Mouse (Mus musculus) splenic B cell, adult 2 months (primary cell): ENCODE data around the gene Wdr1.
"Not testable (repeated sequence)": the region's sequence is repeated elsewhere in the genome, so short reads cannot be mapped to it uniquely, and the experiment has no call there.

ENCODE experiments used
- DNase-seq: peaks from one replicate; pipeline ENCODE4 v3.0.0-alpha.2; 2011; ENCODE audit warnings: low read depth, low spot score
- H3K27me3 ChIP-seq: 2 replicates; pipeline ENCODE4 v1.6.1; 2012; ENCODE audit warnings: mild to moderate bottlenecking, low read length, moderate library complexity, mixed read lengths; ENCODE audit not compliant: control insufficient read depth, poor library complexity, insufficient read depth, severe bottlenecking
- H3K36me3 ChIP-seq: 2 replicates; pipeline ENCODE4 v1.6.1; 2012; ENCODE audit warnings: mild to moderate bottlenecking, low read length, moderate library complexity, mixed read lengths; ENCODE audit not compliant: control insufficient read depth, poor library complexity, insufficient read depth, severe bottlenecking

Gene Wdr1

DNA sequence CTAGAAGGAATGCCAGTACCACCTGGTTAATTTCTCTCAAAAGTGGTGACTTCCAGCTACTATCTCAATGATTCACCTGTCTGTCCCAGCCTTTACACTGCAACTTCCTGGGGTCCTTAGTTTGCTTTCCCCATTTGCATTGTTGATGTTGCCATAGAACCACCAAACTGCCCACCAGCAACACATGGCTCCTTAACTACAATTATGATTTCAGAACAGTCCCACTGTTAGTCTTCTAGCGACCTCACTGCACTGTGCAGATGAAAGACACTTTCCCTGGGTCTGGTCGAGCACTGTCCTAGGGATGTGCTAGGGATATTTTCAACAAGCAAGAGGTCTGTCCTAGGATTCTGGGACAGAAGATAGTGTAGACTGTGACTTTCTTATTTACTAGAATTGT is at the start of gene Wdr1:
TSS of gene Wdr1 (minus strand) at position 101 of the 400 bp plus-strand sequence.
- no peaks in the 10 kb centered on the region for H3K27me3 ChIP-seq
- no peak for DNase-seq
- no peaks in the 10 kb centered on the region for H3K36me3 ChIP-seq

DNA sequence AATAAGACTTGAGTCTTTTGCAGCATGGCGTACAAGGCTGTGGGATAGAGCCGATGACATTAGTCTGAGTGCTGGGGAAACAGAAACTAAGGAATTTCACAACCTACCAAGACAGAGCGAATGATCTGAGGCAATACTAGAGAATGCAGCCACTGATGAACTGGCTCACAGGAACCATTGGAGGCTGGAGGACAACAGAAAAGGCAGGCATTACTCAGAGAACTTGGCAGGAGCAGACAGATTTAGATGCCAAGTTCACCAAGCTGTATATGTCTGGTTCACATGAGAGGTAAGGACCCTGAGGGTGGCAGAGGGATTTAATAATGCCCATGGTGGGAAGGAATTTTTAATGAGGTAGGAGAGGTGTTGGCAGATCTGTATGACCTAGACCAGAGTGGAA is 48.1 kb upstream of the Wdr1 start:
- H3K36me3 ChIP-seq, result no peaks in the 10 kb centered on the region
- DNase-seq, result no peak

DNA sequence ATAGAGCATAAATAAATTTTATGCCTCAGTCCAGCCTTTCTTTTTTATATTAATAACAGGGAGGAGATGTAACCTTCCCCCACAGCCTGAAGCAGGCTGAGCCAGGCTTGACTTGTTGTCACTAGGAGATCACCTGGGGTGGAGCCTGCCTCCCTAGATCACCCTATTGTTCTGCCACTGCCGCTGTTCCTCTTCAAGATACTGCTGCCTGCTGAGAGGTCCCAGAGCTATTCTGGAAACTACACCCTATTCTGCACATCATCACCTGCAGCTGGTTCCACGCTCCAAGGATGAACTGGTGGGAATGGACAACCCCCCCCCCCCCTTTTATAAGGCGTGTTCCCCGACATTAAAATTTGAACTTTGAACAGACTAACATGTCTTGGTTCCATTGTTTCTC is 45.2 kb upstream of the Wdr1 start:
- H3K27me3 ChIP-seq, H3K36me3 ChIP-seq, DNase-seq: not testable (repeated sequence)

More for the DNA sequence above, 48.1 kb upstream of the Wdr1 start:
- no peaks in the 10 kb centered on the region; the same call in 1 of the 2 replicates for H3K27me3 ChIP-seq

DNA sequence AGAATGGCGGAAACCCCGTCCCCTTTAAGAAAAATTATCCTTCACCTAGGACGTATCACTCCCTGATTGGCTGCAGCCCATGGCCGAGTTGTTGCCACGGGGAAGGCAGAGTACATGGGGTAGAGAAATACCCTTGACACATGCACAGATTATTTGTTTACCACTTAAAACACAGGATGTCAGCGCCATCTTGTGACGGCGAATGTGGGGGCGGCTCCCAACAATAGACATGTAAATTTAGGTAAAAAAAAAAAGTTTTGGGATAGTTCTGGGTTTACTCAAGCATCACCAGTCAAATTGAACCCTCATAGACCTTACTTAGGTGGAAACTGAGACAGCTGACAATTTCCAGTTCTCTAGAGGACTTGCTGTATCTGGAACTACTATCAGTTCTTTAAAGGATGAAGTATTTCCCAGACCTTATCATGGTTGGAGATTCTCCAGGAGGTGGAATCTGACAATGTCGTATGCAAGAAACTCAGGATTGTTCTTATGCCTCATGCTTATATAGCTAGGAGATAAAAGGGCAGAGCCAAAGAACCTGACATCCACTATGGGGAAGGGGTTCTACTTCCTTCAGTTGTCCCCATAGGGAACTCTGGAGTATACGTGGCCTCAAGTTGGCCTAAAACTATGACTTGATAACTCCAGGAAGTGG is 35.8 kb upstream of the Wdr1 start:
- DNase-seq, result peak; percentile 41
- Histone ChIP-seq H3K27me3 (no peaks in the 10 kb centered on the region), H3K36me3 (no peaks in the 10 kb centered on the region)

DNA sequence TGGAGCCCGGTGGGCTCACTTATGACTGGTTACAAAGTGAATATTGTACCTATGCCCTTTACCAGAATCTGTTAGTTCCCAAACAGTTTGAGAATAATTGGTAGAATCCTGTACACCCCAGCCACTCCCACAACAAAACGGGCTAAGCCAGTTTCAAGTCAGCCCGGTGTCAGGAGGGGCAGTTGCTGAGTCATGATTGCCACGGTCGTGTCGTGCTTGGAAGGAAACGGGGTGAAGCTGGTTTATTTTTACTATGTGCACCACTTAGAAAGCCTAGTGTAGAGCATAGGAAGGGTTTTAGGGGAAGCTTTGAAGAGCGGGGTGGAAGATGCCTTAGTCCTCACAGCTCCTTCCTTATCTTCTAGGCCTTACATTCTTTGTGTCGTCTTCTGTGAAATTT is 25.9 kb upstream of the Wdr1 start:
- Histone ChIP-seq H3K27me3 (no peaks in the 10 kb centered on the region), H3K36me3 (no peaks in the 10 kb centered on the region)
- no peak for DNase-seq

DNA sequence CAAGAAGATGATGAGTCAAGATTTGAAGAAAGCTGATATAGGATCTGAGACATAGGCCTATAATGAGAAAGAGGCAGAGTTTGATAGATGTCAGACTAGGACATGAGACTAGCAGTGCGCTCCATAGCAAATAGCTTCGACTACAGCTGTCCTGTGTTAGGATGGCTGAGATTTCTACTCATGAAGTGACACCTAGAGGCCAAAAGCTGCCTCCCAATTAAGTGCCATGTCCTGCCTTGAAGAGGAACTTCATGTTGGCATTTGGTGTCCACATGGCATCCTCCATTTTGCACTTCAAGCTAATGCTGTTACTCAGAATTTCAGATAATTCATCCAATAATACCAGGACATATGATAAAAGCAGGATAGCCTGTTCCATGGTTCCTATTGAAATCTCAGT is 22.4 kb upstream of the Wdr1 start:
- peak; percentile 20 for DNase-seq
- H3K36me3 ChIP-seq, result no peaks in the 10 kb centered on the region

DNA sequence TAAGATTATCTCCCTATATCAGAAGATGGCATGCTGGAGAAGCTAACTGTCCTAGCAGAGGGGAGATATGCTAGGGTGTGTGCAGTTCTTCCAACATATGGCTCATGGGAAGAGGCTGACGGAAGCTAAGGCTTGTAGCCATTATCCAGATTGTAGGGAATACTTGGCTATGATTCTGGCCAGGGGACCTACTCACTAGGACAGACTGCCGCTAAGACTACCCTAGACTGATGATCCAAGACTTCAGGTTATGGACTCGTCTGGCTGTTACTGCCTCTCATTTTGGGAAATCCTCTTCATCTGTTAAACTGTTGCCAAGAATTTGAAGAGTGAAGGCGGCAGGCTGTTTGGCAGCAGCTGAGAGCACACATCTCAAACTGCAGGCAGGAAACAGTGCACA is 20.0 kb upstream of the Wdr1 start:
- no peak for DNase-seq
- Histone ChIP-seq H3K27me3 (no peaks in the 10 kb centered on the region), H3K36me3 (no peaks in the 10 kb centered on the region)

More for the DNA sequence above, 22.4 kb upstream of the Wdr1 start:
- H3K27me3 ChIP-seq, result no peaks in the 10 kb centered on the region

DNA sequence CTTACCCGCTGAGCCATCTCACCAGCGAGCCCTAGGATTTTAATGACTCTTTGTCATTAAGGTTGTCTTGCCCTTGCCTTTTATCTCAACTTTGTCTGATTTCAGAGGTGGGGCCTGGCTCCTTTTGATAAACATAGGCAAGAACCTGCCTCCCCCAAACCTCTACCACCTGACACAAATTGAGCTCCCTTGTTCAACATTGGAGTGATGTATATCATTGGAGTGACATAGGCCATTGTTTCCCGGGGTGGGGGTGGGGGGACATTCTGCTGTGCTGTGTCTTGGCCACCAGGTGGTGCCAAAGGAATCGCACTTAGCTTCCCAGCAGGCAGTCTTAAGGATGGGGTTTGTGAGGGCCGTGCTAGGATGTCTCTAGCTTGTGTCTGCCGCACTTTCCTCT is 17.7 kb upstream of the Wdr1 start:
- no peaks in the 10 kb centered on the region for H3K36me3 ChIP-seq
- DNase-seq, result peak; percentile 71
- no peaks in the 10 kb centered on the region for H3K27me3 ChIP-seq

DNA sequence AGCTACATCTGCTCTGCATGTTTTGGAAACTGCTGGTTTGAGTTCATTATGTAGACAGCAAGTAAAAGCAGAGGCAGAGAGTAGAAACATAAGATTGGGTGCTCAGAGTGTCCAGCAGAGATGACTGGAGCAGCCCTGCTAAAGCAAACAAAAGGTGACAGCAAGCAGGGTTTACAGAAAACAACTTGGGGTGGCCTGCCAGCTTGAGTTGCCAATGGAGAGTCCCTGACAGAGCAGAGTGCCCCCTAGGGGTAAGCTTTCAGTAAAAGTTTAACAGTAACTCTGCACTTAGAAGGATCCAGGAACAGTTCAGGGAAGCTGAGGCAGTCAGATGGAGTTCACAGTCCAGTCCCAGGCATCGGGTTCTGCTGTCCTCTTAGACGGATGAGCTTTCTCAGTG is 7.9 kb upstream of the Wdr1 start:
- H3K36me3 ChIP-seq, result no peaks in the 10 kb centered on the region
- peak; percentile 50 for DNase-seq
- H3K27me3 ChIP-seq, result no peaks in the 10 kb centered on the region

DNA sequence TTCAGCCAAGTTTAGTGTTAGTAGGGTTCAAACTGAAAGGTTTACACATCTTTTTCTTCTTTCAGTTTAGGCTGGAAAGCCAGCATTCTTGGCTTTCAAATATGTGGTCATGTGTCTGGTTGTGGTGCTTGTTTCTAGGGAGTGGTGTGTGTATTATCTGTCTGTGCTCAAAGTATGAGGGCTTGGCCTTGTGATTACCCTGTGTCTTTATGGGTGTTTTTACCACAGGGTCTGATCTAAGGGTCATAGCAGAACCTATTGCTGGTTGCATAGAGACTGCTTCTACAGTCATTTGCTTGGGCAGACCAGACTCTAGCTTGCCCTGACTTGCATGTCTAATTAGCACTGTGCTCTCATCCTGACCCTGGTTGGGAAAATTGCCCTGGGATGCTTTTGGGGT is 5.6 kb upstream of the Wdr1 start:
- no peak for DNase-seq
- H3K27me3 ChIP-seq, result no peaks in the 10 kb centered on the region
- no peaks in the 10 kb centered on the region for H3K36me3 ChIP-seq

DNA sequence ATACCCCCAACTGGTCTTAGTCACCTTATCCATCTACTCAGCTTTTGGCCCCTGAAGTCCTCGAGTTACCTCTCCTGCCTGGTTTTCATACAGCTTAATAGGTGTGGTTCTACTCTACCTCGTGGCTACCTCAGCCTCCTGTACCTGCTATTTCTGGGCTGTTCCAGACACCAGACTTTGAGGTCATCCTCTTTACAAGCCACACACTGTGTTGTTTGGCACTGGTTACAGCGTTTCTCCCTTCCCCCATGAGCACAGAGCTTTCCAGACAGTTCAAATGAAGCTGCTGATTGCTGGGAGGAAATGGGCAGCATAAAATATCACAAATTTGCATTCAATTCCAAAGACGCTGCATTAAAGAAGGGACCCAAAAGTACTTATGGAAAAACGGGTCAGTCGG is 1.8 kb upstream of the Wdr1 start:
- Histone ChIP-seq H3K36me3 (no peaks in the 10 kb centered on the region), H3K27me3 (no peaks in the 10 kb centered on the region)
- no peak for DNase-seq

DNA sequence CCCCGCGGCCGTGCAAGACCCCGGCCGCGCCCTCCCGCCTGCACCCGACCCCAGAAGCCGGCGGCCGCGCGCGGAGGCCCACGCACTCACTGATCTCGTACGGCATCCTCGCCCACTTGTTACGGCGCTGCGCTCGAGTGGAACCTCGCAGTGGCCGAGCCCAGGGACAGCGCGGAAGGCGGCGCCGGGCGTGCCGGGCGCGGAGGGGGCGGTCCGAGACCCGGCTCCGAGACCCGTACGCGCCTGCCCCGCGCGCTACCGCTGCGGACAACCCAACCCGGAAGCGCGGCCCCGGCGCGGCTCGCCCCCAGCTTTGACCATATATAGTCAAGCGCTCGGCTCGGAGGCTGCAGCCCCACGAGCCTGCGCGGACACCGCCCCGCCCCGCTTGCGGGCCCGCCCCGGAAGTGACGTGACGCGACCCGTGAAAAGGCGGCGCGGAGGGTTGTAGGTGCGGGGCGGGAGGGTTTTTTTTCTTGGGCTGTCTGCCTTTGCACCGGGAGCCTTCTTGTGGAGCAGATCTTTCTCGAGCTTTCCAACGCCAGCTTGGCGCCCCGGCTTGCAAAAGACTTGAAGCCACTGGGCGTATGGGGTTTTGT is 1.5 kb downstream of the Wdr1 start:
- DNase-seq, result peak; percentile 97
- Histone ChIP-seq H3K36me3 (no peaks in the 10 kb centered on the region), H3K27me3 (no peaks in the 10 kb centered on the region)

DNA sequence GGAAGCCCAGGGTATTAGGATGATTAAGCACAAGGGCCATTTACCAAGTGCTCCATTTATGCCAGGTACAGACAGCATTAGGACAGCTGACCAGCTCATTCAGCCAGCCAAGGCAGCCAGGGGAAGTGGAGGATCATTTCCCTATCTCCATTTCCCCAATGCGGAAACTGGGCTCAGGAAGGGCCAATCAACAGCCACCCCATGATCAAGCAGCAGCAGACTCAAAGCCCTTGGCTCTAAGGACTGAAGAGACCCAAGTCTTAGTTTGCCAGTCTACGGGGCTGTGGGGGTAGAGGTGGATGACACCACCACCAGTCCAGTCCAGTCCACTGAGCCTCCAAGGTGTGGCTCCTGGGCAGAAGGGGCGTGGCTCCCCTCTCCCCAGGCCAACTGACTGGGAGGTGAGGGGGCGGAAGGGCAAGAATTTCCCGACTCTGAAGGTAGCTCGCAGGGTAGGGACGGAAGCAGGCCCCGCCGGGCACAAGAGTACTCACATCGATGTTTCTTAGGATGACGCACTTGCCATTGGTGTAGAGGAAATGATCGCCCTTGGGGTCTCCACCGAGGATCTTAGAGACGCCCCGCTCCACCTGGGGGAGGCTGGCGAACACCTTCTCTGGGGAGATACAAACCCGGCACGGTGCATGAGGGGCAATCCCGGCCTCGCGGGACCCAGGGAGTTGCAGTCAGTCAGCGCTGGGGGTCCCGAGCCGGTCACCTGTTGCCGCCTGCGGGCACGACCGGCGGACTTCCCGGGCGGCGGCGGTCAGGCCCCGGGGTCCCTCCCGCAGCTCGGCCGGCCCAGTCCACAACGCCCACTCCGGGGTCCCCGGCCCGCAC is 2.2 kb downstream of the Wdr1 start:
- no peaks in the 10 kb centered on the region for H3K27me3 ChIP-seq
- DNase-seq, result peak; percentile 74
- H3K36me3 ChIP-seq, result no peaks in the 10 kb centered on the region

DNA sequence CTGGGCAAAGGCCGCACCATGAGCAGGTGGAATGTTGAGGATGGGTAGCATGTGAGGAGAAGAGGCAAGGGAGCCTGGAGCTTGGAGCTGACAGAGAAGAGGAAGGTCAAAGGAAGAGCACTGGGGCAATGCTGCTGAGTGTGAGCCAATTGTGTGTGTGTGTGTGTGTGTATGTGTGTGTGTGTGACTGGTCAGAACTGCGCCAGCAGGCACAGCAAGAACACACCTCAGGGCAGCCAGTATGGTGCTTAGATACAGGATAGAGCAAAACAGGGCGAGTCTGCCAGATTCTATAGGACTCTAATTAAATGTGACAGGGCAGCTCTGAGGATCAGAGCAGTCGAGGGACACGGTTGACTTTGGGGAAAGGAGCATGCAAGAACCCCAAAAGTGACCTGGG is 4.2 kb downstream of the Wdr1 start:
- H3K27me3 ChIP-seq, result no peaks in the 10 kb centered on the region
- DNase-seq, result no peak
- H3K36me3 ChIP-seq, result peaks cover 2% of the 10 kb centered on the region; the same call in 1 of the 2 replicates

DNA sequence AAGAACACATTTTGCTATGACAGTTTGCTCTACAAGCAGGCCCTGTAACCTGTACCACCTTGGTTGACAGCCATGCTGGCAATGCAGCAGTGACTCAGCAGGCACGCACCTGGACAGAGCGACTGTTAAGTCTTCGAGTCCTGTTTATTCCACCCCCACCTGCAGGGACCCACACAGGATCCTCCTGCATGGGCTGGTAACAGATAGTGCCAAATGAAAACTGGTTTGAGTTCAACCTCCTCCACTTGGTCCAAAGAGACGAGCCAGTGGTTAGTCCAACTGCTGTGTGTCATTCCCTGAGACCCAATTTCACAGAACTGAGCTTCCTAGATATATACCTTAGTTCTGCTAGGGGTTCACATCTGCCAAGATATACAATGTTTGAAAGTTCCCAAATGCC is 5.2 kb downstream of the Wdr1 start:
- Histone ChIP-seq H3K27me3 (no peaks in the 10 kb centered on the region), H3K36me3 (peaks cover 2% of the 10 kb centered on the region; the same call in 1 of the 2 replicates)
- DNase-seq, result no peak
